Mouse (Mus musculus) left cerebral cortex, adult 2 months (tissue): ENCODE data around the gene Prrg4. TPM values are rescaled to one million over a fixed set of nuclear protein-coding genes. Genes with fewer than 3 reads are reported as not detected.
"Not testable (repeated sequence)": the region's sequence is repeated elsewhere in the genome, so short reads cannot be mapped to it uniquely, and the experiment has no call there.

Experiments
- DNase-seq, 2 experiments: peaks; one replicate each; pipeline ENCODE4 v3.0.0; 2021 to 2022; ENCODE audit warnings: low spot score in 2 of 2, mixed read lengths in 1 of 2; ENCODE audit errors: extremely low spot score in 1 of 2
- H3K27ac ChIP-seq: fragments of 200-600 bp; 2 replicates; pipeline ENCODE4 v1.8.1; 2022
- H3K4me3 ChIP-seq: fragments of 200-600 bp; 2 replicates; pipeline ENCODE4 v1.8.1; 2022
- CTCF ChIP-seq: fragments of 200-600 bp; IDR thresholded peaks from 2 replicates; pipeline ENCODE4 v1.8.1; 2022; ENCODE audit warnings: antibody characterized with exemption, mild to moderate bottlenecking, moderate library complexity
- intact Hi-C: fragments of 180-260 bp; cut with DNase I; formaldehyde crosslinking; loops from one replicate; pipeline ENCODE4 v1.15.1; 2025
- total RNA-seq, 2 experiments: library from RNA; stranded (reverse); gene quantifications; 2 replicates each; pipeline ENCODE4 v1.2.3; 2021

Prrg4 gene
- total RNA-seq, 2 experiments from 2014 or later: 0.49 to 0.63 TPM

GRCm38 (mm10) chr2:104826191-104826590 is 23.5 kb downstream of the Prrg4 start:
- Histone ChIP-seq H3K27ac (no peak overlapping the region), H3K4me3 (no peak overlapping the region)
- intact Hi-C loops: no loop called here
- TF ChIP-seq CTCF: no peak
- DNase-seq: no peak

GRCm38 (mm10) chr2:104818763-104819162 is 30.9 kb downstream of the Prrg4 start:
- H3K4me3 ChIP-seq, DNase-seq, intact Hi-C loops: not testable (repeated sequence)

GRCm38 (mm10) chr2:104817555-104818330 is 31.9 kb downstream of the Prrg4 start:
- TF ChIP-seq CTCF: no peak
- H3K4me3 ChIP-seq: peak overlapping the region; percentile 94
- intact Hi-C loops: loop anchor here (2.0 kb wide), 1 partner anchor 199 kb away; the partner anchor contains the start of gene Eif3m
- peak overlapping the region; percentile 77; the same call in 1 of the 2 replicates for H3K27ac ChIP-seq
- no peak for DNase-seq

More at GRCm38 (mm10) chr2:104818763-104819162, 30.9 kb downstream of the Prrg4 start:
- not testable (repeated sequence) for H3K27ac ChIP-seq

GRCm38 (mm10) chr2:104816866-104817439 is 32.7 kb downstream of the Prrg4 start:
- DNase-seq: peak; percentile 88
- peak; percentile 66 for TF ChIP-seq CTCF
- peak overlapping the region; percentile 77 for H3K27ac ChIP-seq
- intact Hi-C loops: loop anchor here (2.0 kb wide), 1 partner anchor 200 kb away; the partner anchor contains the start of gene Eif3m
- H3K4me3 ChIP-seq: peak overlapping the region; percentile 94

GRCm38 (mm10) chr2:104816371-104816827 is 33.3 kb downstream of the Prrg4 start, which contains the start of gene Qser1:
TSS of gene Qser1 (minus strand) at chr2:104816760.
- no peak for TF ChIP-seq CTCF
- intact Hi-C loops: loop anchor here (2.0 kb wide), 1 partner anchor 200 kb away; the partner anchor contains the start of gene Eif3m
- Histone ChIP-seq H3K27ac (peak within 1 kb of the TSS; percentile 92), H3K4me3 (peak within 1 kb of the TSS; percentile 94)
- DNase-seq: peak in 1 of 2 experiments; percentile 25

- intact Hi-C loops: loop anchor here (2.0 kb wide), 1 partner anchor 201 kb away; the partner anchor contains the start of gene Eif3m
Observed at GRCm38 (mm10) chr2:104815561-104816370, 33.9 kb downstream of the Prrg4 start.

GRCm38 (mm10) chr2:104814181-104814951 is 35.3 kb downstream of the Prrg4 start:
- H3K4me3 ChIP-seq: no peak overlapping the region
- DNase-seq: no peak
- no peak overlapping the region for H3K27ac ChIP-seq
- intact Hi-C loops: no loop called here
- no peak for TF ChIP-seq CTCF

More at GRCm38 (mm10) chr2:104815561-104816370, 33.9 kb downstream of the Prrg4 start:
- Histone ChIP-seq H3K4me3 (peak overlapping the region; percentile 94), H3K27ac (peak overlapping the region; percentile 92)
- TF ChIP-seq CTCF: no peak
- peak in 1 of 2 experiments; percentile 37 for DNase-seq

GRCm38 (mm10) chr2:104805435-104805834 is 44.2 kb downstream of the Prrg4 start:
- no peak overlapping the region for H3K27ac ChIP-seq
- no peak for DNase-seq
- H3K4me3 ChIP-seq: no peak overlapping the region
- no peak for TF ChIP-seq CTCF
- intact Hi-C loops: no loop called here

Other genes with a start within 250 kb of the Prrg4 start
- 10 to 100 TPM; 41.5 to 42.6 TPM for gene Tcp11l1, start 137.7 kb downstream of the Prrg4 start, total RNA-seq
- not detected for gene Pin1rt1, start 133.5 kb downstream of the Prrg4 start, total RNA-seq
- 1 to 10 TPM in 1 of 2 experiments, under 1 TPM in 1; 0.63 to 1.4 TPM for gene Depdc7, start 107.0 kb downstream of the Prrg4 start, total RNA-seq
- gene Qser1, start 33.1 kb downstream of the Prrg4 start, total RNA-seq: 10 to 100 TPM; 10.2 to 10.8 TPM
- gene Ccdc73, start 17.9 kb upstream of the Prrg4 start, total RNA-seq: 1 to 10 TPM in 1 of 2 experiments, not detected in 1; 2.4 TPM
- gene Eif3m, start 167.2 kb upstream of the Prrg4 start, total RNA-seq: 10 to 100 TPM; 83.4 to 89.8 TPM
- not detected for gene Gm11060, start 242.1 kb upstream of the Prrg4 start, total RNA-seq